ENCODE assay signal across 12 mouse cellular contexts in the genomic region with DNA sequence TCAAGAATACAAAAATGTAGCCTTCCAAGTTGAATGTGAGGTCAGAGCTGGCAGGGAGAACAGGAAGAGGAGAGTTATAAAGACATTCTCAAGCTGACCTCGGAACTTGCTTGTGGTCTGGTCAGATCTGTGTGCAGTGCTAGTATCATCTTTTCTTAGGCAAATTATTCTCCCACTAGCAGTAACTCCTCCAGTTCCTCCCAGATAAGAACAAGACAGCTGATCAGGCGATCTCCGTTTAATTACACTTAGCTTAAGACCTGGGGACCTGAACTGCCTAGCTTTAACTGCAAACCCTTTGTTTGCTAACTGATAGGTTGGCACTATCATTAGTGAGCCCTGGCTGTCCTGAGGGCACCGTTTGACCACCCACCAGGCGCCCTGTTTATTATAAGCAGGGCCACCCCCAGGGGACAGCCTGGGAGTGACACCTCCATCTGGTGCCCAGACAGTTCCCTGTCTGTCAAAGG. TPM values are rescaled to one million over a fixed set of nuclear protein-coding genes. Genes with fewer than 3 reads are reported as not detected.
DNase-seq lines count a peak whose midpoint lies in the region; ATAC-seq and TF ChIP-seq lines count a peak whose summit lies in the region.
"Had no signal": no experiment of that assay in that cellular context is flagged by ENCODE, and none has a peak within 500 bp of the region (broad histone marks: within the 10 kb centered on the region; RNA-seq: fewer than 3 reads in every experiment).

No protein-coding gene starts in this region.

- ATAC-seq in hindbrain, embryonic 11.5 days (ENCODE audit: low FRiP score) = peak; percentile 71
- no peak for ATAC-seq in midbrain, postnatal 0 days (ENCODE audit: low FRiP score)
- ATAC-seq: forebrain, postnatal 0 days had no signal

- peak; percentile 65 for DNase-seq in left cerebral cortex, postnatal 4 days
- no peak for DNase-seq in left cerebral cortex, adult 8-10 months (ENCODE audit: low spot score in 2 of 2)
- peak; percentile 7 to 20 for DNase-seq in cerebellum, postnatal 36 days
- peak; percentile 70 for DNase-seq in hindbrain, embryonic 11.5 days (ENCODE audit: low spot score)
- DNase-seq in midbrain, postnatal 0 days (ENCODE audit: low spot score) = peak; percentile 35
- no peak for DNase-seq in thymus, postnatal 4 days
- DNase-seq in ovary, postnatal 14 days (ENCODE audit: low spot score) = no peak
- DNase-seq: forebrain, postnatal 0 days; heart, adult 2 months; kidney, adult 18-20 months had no signal

- H3K27me3 ChIP-seq in hindbrain, embryonic 11.5 days (ENCODE audit: control insufficient read depth, insufficient read depth, low read length) = no peaks in the 10 kb centered on the region
- no peaks in the 10 kb centered on the region for H3K27me3 ChIP-seq in midbrain, postnatal 0 days (ENCODE audit: insufficient read depth, low read length)
- H3K27me3 ChIP-seq: embryonic facial prominence, embryonic 12.5 days had no signal

- H3K9ac ChIP-seq in hindbrain, embryonic 11.5 days (ENCODE audit: low read depth, low read length) = no peak overlapping the region
- no peak overlapping the region for H3K9ac ChIP-seq in midbrain, postnatal 0 days (replicated peaks; ENCODE audit: low read length, poor library complexity, severe bottlenecking)
- H3K9ac ChIP-seq: embryonic facial prominence, embryonic 12.5 days; forebrain, postnatal 0 days had no signal

- TF ChIP-seq CTCF in midbrain, postnatal 0 days (IDR thresholded peaks at IDR 0.05) = no peak

- no peak overlapping the region for H3K4me3 ChIP-seq in hindbrain, embryonic 11.5 days (ENCODE audit: low read depth, low read length)
- no peak overlapping the region for H3K4me3 ChIP-seq in midbrain, postnatal 0 days (ENCODE audit: low read depth, low read length)
- H3K4me3 ChIP-seq: embryonic facial prominence, embryonic 12.5 days; heart, adult 2 months had no signal

- H3K27ac ChIP-seq in hindbrain, embryonic 11.5 days (ENCODE audit: low read depth, low read length) = peak overlapping the region; percentile 19
- no peak overlapping the region for H3K27ac ChIP-seq in midbrain, postnatal 0 days (ENCODE audit: low read depth, low read length)
- H3K27ac ChIP-seq: embryonic facial prominence, embryonic 12.5 days; heart, adult 2 months had no signal

- no peaks in the 10 kb centered on the region for H3K36me3 ChIP-seq in hindbrain, embryonic 11.5 days (ENCODE audit: control insufficient read depth, insufficient read depth, low read length)
- no peaks in the 10 kb centered on the region for H3K36me3 ChIP-seq in midbrain, postnatal 0 days (ENCODE audit: insufficient read depth, low read length)
- H3K36me3 ChIP-seq: embryonic facial prominence, embryonic 12.5 days; G1E had no signal

- intact Hi-C loops in left cerebral cortex, postnatal 4 days (cut with DNase I) = no loop called here

- no peak overlapping the region; the same call in 1 of the 2 replicates for H3K4me2 ChIP-seq in hindbrain, embryonic 11.5 days (replicated peaks; ENCODE audit: low read depth, low read length)
- no peak overlapping the region for H3K4me2 ChIP-seq in midbrain, postnatal 0 days (ENCODE audit: low read depth, low read length, poor library complexity, severe bottlenecking)
- H3K4me2 ChIP-seq: embryonic facial prominence, embryonic 12.5 days had no signal

- H3K9me3 ChIP-seq in hindbrain, embryonic 11.5 days (ENCODE audit: control insufficient read depth, low read length) = no peaks in the 10 kb centered on the region
- no peaks in the 10 kb centered on the region for H3K9me3 ChIP-seq in midbrain, postnatal 0 days (ENCODE audit: low read length)
- H3K9me3 ChIP-seq: embryonic facial prominence, embryonic 12.5 days; G1E had no signal

- WGBS in hindbrain, embryonic 11.5 days = 12% methylated on average over 5 of the region's 5 CpGs
- WGBS in midbrain, postnatal 0 days = 22% methylated on average over 5 of the region's 5 CpGs

- peaks cover 6% of the 10 kb centered on the region for H3K4me1 ChIP-seq in hindbrain, embryonic 11.5 days (replicated peaks; ENCODE audit: control insufficient read depth, insufficient read depth, low read length)
- no peaks in the 10 kb centered on the region; the same call in 1 of the 2 replicates for H3K4me1 ChIP-seq in midbrain, postnatal 0 days (ENCODE audit: insufficient read depth, low read length)

RNA-seq across cellular contexts. Expression of gene Hsd17b3, which starts 19.4 kb away (rescaled TPM):
- under 1 TPM in 1 of 2 experiments, not detected in 1; 0.64 TPM for total RNA-seq in left cerebral cortex, postnatal 4 days (2021)
- total RNA-seq in left cerebral cortex, adult 8-10 months (2022) = not detected
- not detected in 2 replicates for polyA plus RNA-seq in hindbrain, embryonic 11.5 days (2014; fragmentation: Nextera tagmentation; extraction: Ambion mirVana)
- total RNA-seq in midbrain, postnatal 0 days (2014; rRNA removed) = not detected in 2 replicates
- polyA plus RNA-seq in midbrain, postnatal 0 days (2015; fragmentation: Nextera tagmentation; extraction: Ambion mirVana) = not detected in 2 replicates
- total RNA-seq: forebrain, postnatal 0 days; heart, adult 2 months had no signal
- polyA plus RNA-seq: embryonic facial prominence, embryonic 12.5 days; G1E; heart, adult 2 months had no signal

RNA-seq across cellular contexts. Expression of gene Slc35d2, which starts 20.8 kb away (rescaled TPM):
- total RNA-seq in left cerebral cortex, postnatal 4 days (2021) = 1 to 10 TPM in 1 of 2 experiments, under 1 TPM in 1; 0.96 to 1.2 TPM
- 1 to 10 TPM in 2 of 4 experiments, under 1 TPM in 2; 0.46 to 2.2 (median 1.2) TPM for total RNA-seq in left cerebral cortex, adult 8-10 months (2022)
- polyA plus RNA-seq in hindbrain, embryonic 11.5 days (2014; fragmentation: Nextera tagmentation; extraction: Ambion mirVana) = 5.6 and 6.9 TPM in 2 replicates
- total RNA-seq in midbrain, postnatal 0 days (2014; rRNA removed) = 0.99 and 2.6 TPM in 2 replicates
- polyA plus RNA-seq in midbrain, postnatal 0 days (2015; fragmentation: Nextera tagmentation; extraction: Ambion mirVana) = 1.0 and 1.1 TPM in 2 replicates
- polyA plus RNA-seq: G1E had no signal

RNA-seq across cellular contexts. Expression of gene Zfp367, which starts 44.6 kb away (rescaled TPM):
- total RNA-seq in left cerebral cortex, postnatal 4 days (2021) = 1 to 10 TPM; 4.9 to 5.4 TPM
- 10 to 100 TPM; 24.5 to 27.7 (median 25.8) TPM for total RNA-seq in left cerebral cortex, adult 8-10 months (2022)
- polyA plus RNA-seq in hindbrain, embryonic 11.5 days (2014; fragmentation: Nextera tagmentation; extraction: Ambion mirVana) = 20.3 and 21.8 TPM in 2 replicates
- total RNA-seq in midbrain, postnatal 0 days (2014; rRNA removed) = 7.1 and 8.6 TPM in 2 replicates
- 3.3 and 3.4 TPM in 2 replicates for polyA plus RNA-seq in midbrain, postnatal 0 days (2015; fragmentation: Nextera tagmentation; extraction: Ambion mirVana)

RNA-seq across cellular contexts. Expression of gene Habp4, which starts 53.2 kb away (rescaled TPM):
- total RNA-seq in left cerebral cortex, postnatal 4 days (2021) = 10 to 100 TPM; 51.5 to 54.6 TPM
- 100 to 1,000 TPM; 194 to 218 (median 205) TPM for total RNA-seq in left cerebral cortex, adult 8-10 months (2022)
- polyA plus RNA-seq in hindbrain, embryonic 11.5 days (2014; fragmentation: Nextera tagmentation; extraction: Ambion mirVana) = 30.3 and 31.0 TPM in 2 replicates
- total RNA-seq in midbrain, postnatal 0 days (2014; rRNA removed) = 55.6 and 68.0 TPM in 2 replicates
- 60.3 and 64.5 TPM in 2 replicates for polyA plus RNA-seq in midbrain, postnatal 0 days (2015; fragmentation: Nextera tagmentation; extraction: Ambion mirVana)

Comparison
In these comparisons a context has a peak if more than half of its experiments do, and no peak if none do; other contexts are left out.
1. DNase-seq: peak in left cerebral cortex, postnatal 4 days (single experiment), cerebellum, postnatal 36 days (2 of 2), hindbrain, embryonic 11.5 days (single experiment) and midbrain, postnatal 0 days (single experiment); none in left cerebral cortex, adult 8-10 months (0 of 2), thymus, postnatal 4 days (single experiment) and ovary, postnatal 14 days (single experiment).